Mouse (Mus musculus) midbrain, embryonic 10.5 days (tissue): Measurements from ENCODE around the gene H2-Q7. TPM values are rescaled to one million over a fixed set of nuclear protein-coding genes. Genes with fewer than 3 reads are reported as not detected.
"Not testable (repeated sequence)": the region's sequence is repeated elsewhere in the genome, so short reads cannot be mapped to it uniquely, and the experiment has no call there.

Experiments
- DNase-seq: peaks from one replicate; pipeline ENCODE4 v3.0.0-alpha.2; 2017; ENCODE audit warnings: low spot score
- H3K27ac ChIP-seq: fragments of 300-500 bp; sonication (generic); replicated peaks from 2 replicates; pipeline ENCODE4 v1.5.1; 2016; ENCODE audit warnings: mild to moderate bottlenecking
- H3K27me3 ChIP-seq: fragments of 300-500 bp; sonication (generic); 2 replicates; pipeline ENCODE4 v1.6.1; 2016; ENCODE audit warnings: low read depth, mild to moderate bottlenecking; ENCODE audit not compliant: poor library complexity, severe bottlenecking
- H3K36me3 ChIP-seq: fragments of 300-500 bp; sonication (generic); 2 replicates; pipeline ENCODE4 v1.6.1; 2016; ENCODE audit warnings: mild to moderate bottlenecking, moderate library complexity
- H3K4me1 ChIP-seq: fragments of 300-500 bp; sonication (generic); 2 replicates; pipeline ENCODE4 v1.6.1; 2016
- H3K4me3 ChIP-seq: fragments of 300-500 bp; sonication (generic); 2 replicates; pipeline ENCODE4 v1.5.1; 2016; ENCODE audit warnings: mild to moderate bottlenecking, moderate library complexity
- H3K9me3 ChIP-seq: fragments of 300-500 bp; sonication (generic); replicated peaks from 2 replicates; pipeline ENCODE4 v1.6.1; 2016; ENCODE audit warnings: mild to moderate bottlenecking
- WGBS: fragments of 180-500 bp; shearing (Covaris S2); methylation state at CpG from one replicate; pipeline ENCODE4 v1.1.7; 2016; 5-methylcytosine and 5-hydroxymethylcytosine counted together
- polyA plus RNA-seq: library from polyadenylated mRNA; unstranded; fragments of >200 nt; fragmentation: Nextera tagmentation; extraction: Ambion mirVana; gene quantifications from 2 replicates; pipeline ENCODE4 v1.2.1, GENCODE M21; 2016

The H2-Q7 gene
- polyA plus RNA-seq, result 16.0 and 17.5 TPM in 2 replicates

DNA sequence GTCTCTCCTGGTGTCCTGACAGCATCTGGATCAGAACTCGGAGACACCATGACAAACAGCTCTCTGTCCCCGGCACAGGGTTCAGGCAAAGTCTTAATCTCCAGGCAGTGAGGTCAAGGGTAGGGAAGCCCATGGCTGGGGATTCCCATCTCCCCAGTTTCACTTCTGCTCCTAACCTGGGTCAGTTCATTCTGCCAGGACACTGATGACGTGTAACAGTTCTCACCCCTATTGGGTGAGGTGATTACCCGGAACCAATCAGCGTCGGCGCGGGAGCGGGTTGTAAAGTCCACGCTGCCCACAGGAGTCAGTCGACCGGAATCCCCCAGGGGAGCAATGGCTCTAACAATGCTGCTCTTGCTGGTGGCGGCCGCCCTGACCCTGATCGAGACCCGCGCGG lies at the start of gene H2-Q7:
TSS of gene H2-Q7 (plus strand) at position 271 of the 400 bp plus-strand sequence.
- H3K4me3 ChIP-seq, result peak within 1 kb of the TSS; percentile 58
- not testable (repeated sequence) for H3K9me3 ChIP-seq, H3K36me3 ChIP-seq
- DNase-seq, result peak; percentile 71
- H3K27me3 ChIP-seq, result peaks cover 35% of the 10 kb centered on the region
- H3K27ac ChIP-seq, result peak within 1 kb of the TSS; percentile 76
- WGBS, result 3% methylated on average over 18 of the region's 18 CpGs
- peaks cover 14% of the 10 kb centered on the region for H3K4me1 ChIP-seq

DNA sequence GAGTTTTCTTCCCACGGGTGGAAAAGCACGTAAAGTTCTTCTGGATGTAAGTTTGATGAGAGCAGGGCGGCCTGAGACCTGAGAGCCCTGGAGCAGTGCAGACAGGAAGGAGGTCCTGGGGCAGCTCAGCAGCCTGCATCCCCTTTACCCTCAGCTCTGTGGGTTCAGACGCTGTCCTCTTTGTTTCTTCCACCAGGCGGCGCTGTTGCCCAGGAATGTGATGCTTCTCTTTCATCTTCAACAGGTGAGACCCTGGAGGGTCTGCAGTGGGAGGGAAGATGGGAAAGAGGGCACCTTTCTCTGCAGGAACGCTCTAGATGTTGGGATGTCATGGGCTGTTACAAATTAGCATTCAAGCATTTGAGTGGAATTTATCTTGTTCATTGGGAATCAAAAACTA lies 49.2 kb upstream of the H2-Q7 start:
- peaks cover 23% of the 10 kb centered on the region for H3K27me3 ChIP-seq

DNA sequence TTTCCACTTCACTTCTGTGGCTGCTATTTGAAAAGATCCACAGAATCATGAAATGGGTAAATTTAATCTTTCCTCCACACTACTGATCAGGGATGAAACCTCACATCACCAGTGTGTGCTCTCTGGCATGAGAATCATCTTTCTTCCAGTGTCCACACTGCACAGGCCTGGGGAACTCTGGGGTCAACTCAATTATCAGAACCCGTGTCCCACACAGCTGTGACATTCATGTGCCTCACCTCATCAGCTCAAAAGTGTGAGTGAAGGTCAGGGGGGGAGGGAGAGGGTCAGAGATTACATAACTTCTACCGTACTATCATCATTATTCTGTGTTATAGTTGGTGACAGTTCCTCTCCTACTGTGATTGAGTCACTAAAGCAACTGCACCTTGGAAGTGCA lies 46.3 kb upstream of the H2-Q7 start:
- not testable (repeated sequence) for H3K9me3 ChIP-seq, H3K4me3 ChIP-seq, H3K27ac ChIP-seq, DNase-seq, H3K4me1 ChIP-seq, H3K36me3 ChIP-seq
- peaks cover 33% of the 10 kb centered on the region for H3K27me3 ChIP-seq
- WGBS, result 75% methylated on average over 2 of the region's 2 CpGs

More for the DNA sequence above, 49.2 kb upstream of the H2-Q7 start:
- H3K4me1 ChIP-seq, H3K9me3 ChIP-seq, H3K36me3 ChIP-seq, H3K27ac ChIP-seq, H3K4me3 ChIP-seq: not testable (repeated sequence)
- DNase-seq, result peak; percentile 36
- 8% methylated on average over 7 of the region's 7 CpGs for WGBS

DNA sequence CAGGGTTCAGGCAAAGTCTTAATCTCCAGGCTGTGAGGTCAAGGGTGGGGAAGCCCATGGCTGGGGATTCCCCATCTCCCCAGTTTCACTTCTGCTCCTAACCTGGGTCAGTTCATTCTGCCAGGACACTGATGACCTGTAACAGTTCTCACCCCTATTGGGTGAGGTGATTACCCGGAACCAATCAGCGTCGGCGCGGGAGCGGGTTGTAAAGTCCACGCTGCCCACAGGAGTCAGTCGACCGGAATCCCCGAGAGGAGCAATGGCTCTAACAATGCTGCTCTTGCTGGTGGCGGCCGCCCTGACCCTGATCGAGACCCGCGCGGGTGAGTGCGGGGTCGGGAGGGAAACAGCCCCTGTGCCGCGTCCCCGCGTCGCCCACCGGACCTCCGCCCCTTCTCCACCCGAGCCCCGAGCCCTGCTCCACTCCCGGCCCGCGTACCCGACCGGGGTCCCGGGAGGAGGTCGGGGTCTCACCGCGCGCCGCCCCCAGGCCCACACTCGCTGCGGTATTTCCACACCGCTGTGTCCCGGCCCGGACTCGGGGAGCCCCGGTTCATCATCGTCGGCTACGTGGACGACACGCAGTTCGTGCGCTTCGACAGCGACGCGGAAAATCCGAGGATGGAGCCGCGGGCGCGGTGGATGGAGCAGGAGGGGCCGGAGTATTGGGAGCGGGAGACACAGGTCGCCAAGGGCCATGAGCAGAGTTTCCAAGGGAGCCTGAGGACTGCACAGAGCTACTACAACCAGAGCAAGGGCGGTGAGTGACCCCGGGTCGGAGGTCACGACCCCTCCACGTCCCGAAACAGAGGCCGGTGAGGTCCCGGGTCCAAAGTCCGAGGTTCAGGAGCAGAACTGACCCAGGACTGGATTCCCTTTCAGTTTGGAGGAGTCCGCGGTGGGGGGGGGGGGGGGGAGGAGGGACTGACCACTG lies 44.8 kb upstream of the H2-Q7 start:
- WGBS, result 2% methylated on average over 56 of the region's 75 CpGs
- Histone ChIP-seq H3K4me3 (peak overlapping the region; percentile 47), H3K27me3 (peaks cover 33% of the 10 kb centered on the region)
- not testable (repeated sequence) for H3K4me1 ChIP-seq, H3K27ac ChIP-seq, H3K9me3 ChIP-seq, H3K36me3 ChIP-seq
- DNase-seq, result peak; percentile 20

DNA sequence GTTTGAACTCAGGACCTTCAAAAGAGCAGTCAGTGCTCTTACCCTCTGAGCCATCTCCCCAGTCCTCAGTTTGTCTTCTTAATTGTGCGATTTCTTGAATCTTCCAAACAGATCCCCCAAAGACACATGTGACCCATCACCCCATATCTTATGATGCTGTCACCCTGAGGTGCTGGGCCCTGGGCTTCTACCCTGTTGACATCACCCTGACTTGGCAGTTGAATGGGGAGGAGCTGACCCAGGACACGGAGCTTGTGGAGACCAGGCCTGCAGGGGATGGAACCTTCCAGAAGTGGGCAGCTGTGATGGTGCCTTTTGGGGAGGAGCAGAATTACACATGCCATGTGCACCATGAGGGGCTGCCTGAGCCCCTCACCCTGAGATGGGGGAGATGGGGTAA lies 42.0 kb upstream of the H2-Q7 start:
- peaks cover 26% of the 10 kb centered on the region for H3K27me3 ChIP-seq
- not testable (repeated sequence) for H3K4me3 ChIP-seq, H3K36me3 ChIP-seq, DNase-seq, H3K27ac ChIP-seq, H3K4me1 ChIP-seq, H3K9me3 ChIP-seq
- 82% methylated on average over 2 of the region's 2 CpGs for WGBS

DNA sequence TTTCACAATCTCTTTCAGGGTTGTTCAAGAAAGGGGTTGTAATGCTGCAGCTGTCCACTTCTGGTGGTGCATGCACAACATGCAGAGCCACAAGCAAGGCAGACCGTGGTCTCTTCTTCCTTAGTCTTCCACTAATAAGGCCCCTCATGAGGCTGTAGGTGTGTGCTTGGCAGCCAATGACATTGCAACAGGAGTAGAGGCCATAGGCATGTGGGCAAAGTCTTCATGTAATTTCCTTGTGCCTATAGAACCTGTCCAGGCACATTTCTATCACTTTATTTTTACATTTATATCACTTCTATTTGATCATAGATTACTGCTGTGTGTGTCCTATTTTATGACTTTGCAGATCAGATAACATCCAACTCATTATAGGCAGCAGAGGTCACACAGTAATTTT lies 25.9 kb upstream of the H2-Q7 start:
- H3K27me3 ChIP-seq, H3K36me3 ChIP-seq, H3K9me3 ChIP-seq, DNase-seq, H3K4me3 ChIP-seq, H3K4me1 ChIP-seq, H3K27ac ChIP-seq: not testable (repeated sequence)
- WGBS, result no CpG with 5 or more reads among the region's 1 CpGs

DNA sequence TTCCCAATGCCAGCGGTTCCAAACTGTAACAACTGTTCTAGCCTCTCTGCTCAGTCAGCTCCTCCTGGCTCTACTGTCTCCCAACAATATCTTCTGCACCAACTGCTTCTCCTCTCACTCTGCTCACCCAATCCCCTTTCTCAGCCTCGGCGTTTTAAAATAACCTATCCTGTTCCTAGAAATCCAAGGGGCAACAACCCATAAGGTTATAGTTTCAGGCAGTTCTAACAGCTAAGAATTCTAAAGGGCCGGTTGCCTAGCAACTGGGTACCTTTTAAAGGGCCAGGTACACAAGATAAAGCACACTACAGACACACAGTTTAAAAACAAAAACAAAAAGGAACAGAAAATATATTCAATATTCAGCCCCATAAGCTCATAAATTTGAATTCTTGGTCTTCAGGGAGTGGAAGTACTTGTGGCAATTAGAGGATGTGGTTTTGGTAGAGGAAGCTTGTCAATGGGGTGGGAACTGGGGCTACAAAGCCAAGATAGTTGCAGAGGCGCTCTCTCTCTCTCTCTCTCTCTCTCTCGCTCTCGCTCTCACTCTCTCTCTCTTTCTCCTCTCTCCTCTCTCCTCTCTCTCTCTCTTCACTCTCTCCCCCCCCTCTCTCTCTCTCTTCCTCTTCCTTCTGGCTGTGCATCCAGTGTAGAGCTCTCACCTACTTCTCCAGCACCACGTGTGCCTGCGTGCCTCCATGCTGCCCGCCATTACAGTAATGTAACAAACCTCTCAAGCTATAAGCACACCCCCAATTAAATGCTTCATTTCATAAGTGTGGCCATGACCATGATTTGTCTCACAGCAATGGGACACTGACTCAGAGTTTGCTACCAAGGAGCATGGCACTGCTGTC lies 23.5 kb upstream of the H2-Q7 start:
- WGBS, result 90% methylated on average over 2 of the region's 10 CpGs
- H3K9me3 ChIP-seq, H3K27me3 ChIP-seq: not testable (repeated sequence)

DNA sequence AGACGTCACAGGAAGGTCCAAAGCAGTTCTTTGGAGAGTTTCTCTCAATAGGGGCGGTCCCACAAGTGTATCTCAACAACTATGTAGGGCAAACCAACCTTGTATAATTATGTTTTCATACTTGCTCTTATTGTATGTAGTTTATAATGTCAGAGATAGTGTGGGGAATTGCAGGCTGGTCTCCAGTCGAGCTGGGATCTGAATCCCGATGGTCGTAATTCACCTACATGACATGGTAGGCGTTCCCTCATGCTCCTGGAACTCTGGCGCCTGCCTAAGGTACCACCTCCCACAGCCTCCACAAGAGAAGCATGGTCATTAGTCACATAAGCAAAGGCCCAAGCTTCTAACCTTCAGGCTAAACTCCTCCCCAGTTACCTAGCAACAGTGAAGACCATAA lies 20.2 kb upstream of the H2-Q7 start:
- 89% methylated on average over 7 of the region's 7 CpGs for WGBS
- H3K36me3 ChIP-seq, result no peaks in the 10 kb centered on the region
- H3K27ac ChIP-seq, result no peak overlapping the region
- no peak overlapping the region for H3K4me3 ChIP-seq
- no peaks in the 10 kb centered on the region for H3K4me1 ChIP-seq
- DNase-seq, result no peak
- no peaks in the 10 kb centered on the region; the same call in 1 of the 2 replicates for H3K9me3 ChIP-seq
- peaks cover 18% of the 10 kb centered on the region for H3K27me3 ChIP-seq

More for the DNA sequence above, 23.5 kb upstream of the H2-Q7 start:
- not testable (repeated sequence) for H3K36me3 ChIP-seq, H3K4me1 ChIP-seq, DNase-seq, H3K4me3 ChIP-seq, H3K27ac ChIP-seq

DNA sequence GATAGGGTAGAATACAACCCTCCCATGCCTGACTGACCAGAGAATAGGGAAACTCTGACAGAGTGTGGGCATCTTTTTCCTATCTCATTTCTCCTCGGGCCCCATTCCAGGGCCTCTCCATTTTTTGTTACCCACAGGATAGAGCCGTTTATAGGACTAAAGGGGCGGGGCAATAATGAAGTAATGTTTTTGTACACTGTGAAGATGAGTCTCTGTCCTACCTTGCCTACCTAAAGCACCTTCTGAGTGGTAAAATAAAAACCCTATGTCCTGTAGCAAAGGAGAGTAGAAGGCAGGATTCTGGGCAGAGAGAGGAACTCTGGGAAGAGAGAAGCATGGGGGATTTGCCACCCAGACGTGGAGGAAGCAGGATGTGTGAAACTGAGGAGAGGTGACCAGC lies 19.4 kb upstream of the H2-Q7 start:
- H3K4me1 ChIP-seq, H3K9me3 ChIP-seq, H3K36me3 ChIP-seq, H3K4me3 ChIP-seq, DNase-seq, H3K27ac ChIP-seq: not testable (repeated sequence)
- peaks cover 23% of the 10 kb centered on the region for H3K27me3 ChIP-seq
- 69% methylated on average over 4 of the region's 4 CpGs for WGBS

DNA sequence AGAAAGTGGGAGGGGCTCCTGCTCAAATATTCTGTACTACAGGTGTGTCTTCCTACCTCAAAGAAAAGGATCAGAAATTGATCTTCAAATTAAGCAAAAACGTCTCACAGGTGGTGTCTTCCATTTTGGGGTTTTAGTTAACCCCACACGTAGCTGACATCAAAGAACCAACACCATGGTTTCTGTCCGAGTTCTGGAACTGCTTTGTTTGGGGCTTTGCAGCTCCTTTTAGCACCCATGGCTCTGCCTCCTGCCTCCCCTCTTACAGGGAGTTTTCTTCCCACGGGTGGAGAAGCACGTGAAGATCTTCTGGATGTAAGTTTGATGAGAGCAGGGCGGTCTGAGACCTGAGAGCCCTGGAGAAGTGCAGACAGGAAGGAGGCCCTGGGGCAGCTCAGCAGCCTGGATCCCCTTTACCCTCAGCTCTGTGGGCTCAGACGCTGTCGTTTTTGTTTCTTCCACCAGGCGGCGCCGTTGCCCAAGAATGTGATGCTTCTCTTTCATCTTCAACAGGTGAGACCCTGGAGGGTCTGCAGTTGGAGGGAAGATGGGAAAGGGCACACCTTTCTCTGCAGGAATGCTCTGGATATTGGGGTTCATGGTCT lies 18.6 kb upstream of the H2-Q7 start:
- DNase-seq, result peak; percentile 51
- 17% methylated on average over 11 of the region's 11 CpGs for WGBS
- not testable (repeated sequence) for H3K9me3 ChIP-seq, H3K4me3 ChIP-seq, H3K36me3 ChIP-seq, H3K4me1 ChIP-seq, H3K27ac ChIP-seq
- H3K27me3 ChIP-seq, result peaks cover 31% of the 10 kb centered on the region

DNA sequence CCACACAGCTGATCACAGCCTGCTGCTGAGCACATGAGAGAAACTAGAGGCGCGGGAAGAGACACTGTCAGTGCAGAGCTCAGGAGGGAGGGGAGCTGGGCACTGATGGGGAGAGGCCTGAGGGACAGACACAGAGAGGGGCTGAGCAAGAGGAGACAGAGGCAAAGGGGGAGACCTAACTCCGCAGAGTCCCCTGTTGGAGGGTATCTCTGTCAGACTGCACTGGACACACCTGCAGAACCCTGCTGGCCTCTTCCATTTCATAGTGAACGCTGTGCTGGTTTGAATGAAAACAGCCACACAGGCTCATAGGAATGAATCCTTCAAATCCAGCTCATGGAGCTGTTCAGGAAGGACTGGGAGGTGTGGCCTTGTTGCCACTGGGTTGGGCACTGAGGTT lies 17.6 kb upstream of the H2-Q7 start:
- H3K36me3 ChIP-seq, H3K4me3 ChIP-seq, H3K27ac ChIP-seq, H3K9me3 ChIP-seq, DNase-seq: not testable (repeated sequence)
- Histone ChIP-seq H3K27me3 (peaks cover 41% of the 10 kb centered on the region), H3K4me1 (peaks cover 12% of the 10 kb centered on the region)
- 89% methylated on average over 4 of the region's 4 CpGs for WGBS

DNA sequence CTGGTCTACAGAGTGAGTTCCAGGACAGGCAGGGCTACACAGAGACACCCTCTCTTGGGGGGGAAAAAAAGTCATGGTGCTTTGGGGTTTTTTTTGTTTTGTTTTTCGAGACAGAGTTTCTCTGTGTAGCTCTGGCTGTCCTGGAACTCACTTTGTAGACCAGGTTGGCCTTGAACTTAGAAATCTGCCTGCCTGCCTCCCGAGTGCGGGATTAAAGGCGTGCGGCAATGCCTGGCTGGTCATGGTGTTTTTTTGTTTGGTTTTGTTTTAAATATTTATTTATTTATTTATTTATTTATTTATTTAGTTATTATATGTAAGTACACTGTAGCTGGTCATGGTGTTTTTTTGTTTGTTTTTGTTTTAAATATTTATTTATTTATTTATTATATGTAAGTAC lies 16.6 kb upstream of the H2-Q7 start:
- H3K4me3 ChIP-seq, H3K27ac ChIP-seq, H3K9me3 ChIP-seq, H3K36me3 ChIP-seq, DNase-seq: not testable (repeated sequence)
- Histone ChIP-seq H3K4me1 (peaks cover 12% of the 10 kb centered on the region), H3K27me3 (peaks cover 44% of the 10 kb centered on the region)
- WGBS, result 91% methylated on average over 5 of the region's 5 CpGs
